Mouse (Mus musculus) liver, adult 2 months (tissue): ENCODE measurements around the gene Slc7a5.

ENCODE experiments used
- CTCF ChIP-seq: fragments of 200-500 bp; IDR thresholded peaks from 2 replicates; pipeline ENCODE4 v1.5.1; 2011; ENCODE audit warnings: low read depth, low read length, control low read depth
- POLR2A ChIP-seq: fragments of 200-500 bp; IDR thresholded peaks from 2 replicates; pipeline ENCODE4 v1.6.1; 2011; ENCODE audit warnings: low read length, control low read depth; ENCODE audit not compliant: insufficient read depth; ENCODE audit errors: extremely low read depth

GRCm38 (mm10) chr8:121877212-121877611 is 30.3 kb downstream of the Slc7a5 start:
- TF ChIP-seq CTCF (no peak), POLR2A (no peak)
